Mouse (Mus musculus) CH12.LX (cell line): ENCODE data around the gene Gm9573. TPM values are rescaled to one million over a fixed set of nuclear protein-coding genes. Genes with fewer than 3 reads are reported as not detected.
A peak's percentile ranks its signal among the peaks of the same experiment; 100 is the strongest.

ENCODE experiments used
- DNase-seq: peaks from one replicate; pipeline ENCODE4 v3.0.0-alpha.2; 2013; ENCODE audit errors: extremely low read depth
- H3K27ac ChIP-seq: 2 replicates; pipeline ENCODE4 v1.5.1; 2012; ENCODE audit warnings: low read depth, mild to moderate bottlenecking, control low read depth, moderate library complexity; ENCODE audit not compliant: insufficient read depth
- H3K27me3 ChIP-seq: replicated peaks from 2 replicates; pipeline ENCODE3; 2012; ENCODE audit warnings: inconsistent platforms
- H3K36me3 ChIP-seq, 2 experiments: replicated peaks in 1 of 2; 2 replicates each; pipeline versions ENCODE3 to v1.6.1; 2012; ENCODE audit warnings: inconsistent platforms in 1 of 2, low read length in 1 of 2, mild to moderate bottlenecking in 1 of 2, mixed read lengths in 1 of 2, moderate library complexity in 1 of 2; ENCODE audit not compliant: control insufficient read depth in 1 of 2, insufficient read depth in 1 of 2
- H3K4me1 ChIP-seq, 2 experiments: 2 replicates each; pipeline ENCODE4 v1.6.1; 2012; ENCODE audit warnings: inconsistent platforms in 1 of 2, moderate library complexity in 1 of 2; ENCODE audit not compliant: insufficient read depth in 2 of 2, control insufficient read depth in 1 of 2
- H3K4me2 ChIP-seq: 2 replicates; pipeline ENCODE4 v1.6.1; 2012; ENCODE audit warnings: low read depth, mild to moderate bottlenecking, control low read depth; ENCODE audit not compliant: poor library complexity, insufficient read depth, severe bottlenecking
- H3K4me3 ChIP-seq, 3 experiments: fragments of 150-350 bp in 1 of 3; sonication (generic) in 1 of 3; replicated peaks in 1 of 3; 2 replicates each; pipeline versions ENCODE3 to v1.5.1; 2011 to 2012; ENCODE audit warnings: low read depth in 2 of 3, low read length in 2 of 3, mild to moderate bottlenecking in 2 of 3, moderate library complexity in 2 of 3, control low read depth in 1 of 3, improper control_type of control experiment in 1 of 3, inconsistent platforms in 1 of 3, mixed read lengths in 1 of 3; ENCODE audit not compliant: poor library complexity in 1 of 3
- H3K79me2 ChIP-seq: replicated peaks from 2 replicates; pipeline ENCODE4 v1.6.1; 2012; ENCODE audit warnings: mild to moderate bottlenecking, moderate library complexity; ENCODE audit not compliant: control insufficient read depth, poor library complexity, insufficient read depth, severe bottlenecking; ENCODE audit errors: extremely low read depth
- H3K9ac ChIP-seq: 2 replicates; pipeline ENCODE4 v1.6.1; 2012; ENCODE audit warnings: low read depth, mild to moderate bottlenecking, control low read depth, moderate library complexity; ENCODE audit not compliant: insufficient read depth
- H3K9me3 ChIP-seq: replicated peaks from 2 replicates; pipeline ENCODE3; 2012; ENCODE audit warnings: low read length, inconsistent platforms, mixed read lengths
- BHLHE40 ChIP-seq: IDR thresholded peaks from 2 replicates; pipeline ENCODE4 v1.6.1; 2011; ENCODE audit warnings: mild to moderate bottlenecking, low read depth, low read length, improper control_type of control experiment
- CHD1 ChIP-seq: IDR thresholded peaks from 2 replicates; pipeline ENCODE4 v1.6.1; 2012; ENCODE audit warnings: low read depth, low read length, improper control_type of control experiment, inconsistent platforms
- CHD2 ChIP-seq: IDR thresholded peaks from 2 replicates; pipeline ENCODE4 v1.6.1; 2011; ENCODE audit warnings: low read length, improper control_type of control experiment
- ELF1 ChIP-seq: IDR thresholded peaks from 2 replicates; pipeline ENCODE4 v1.6.1; 2014; ENCODE audit warnings: low read depth, mild to moderate bottlenecking, inconsistent platforms, low read length, improper control_type of control experiment
- ETS1 ChIP-seq: conservative IDR thresholded peaks from 2 replicates; pipeline ENCODE4 v1.6.1; 2012; ENCODE audit warnings: low read depth, mild to moderate bottlenecking, inconsistent platforms, low read length, improper control_type of control experiment, moderate library complexity
- IRF4 ChIP-seq: IDR thresholded peaks from 2 replicates; pipeline ENCODE4 v1.6.1; 2014; ENCODE audit warnings: low read depth, mild to moderate bottlenecking, inconsistent platforms, low read length, improper control_type of control experiment
- JUN ChIP-seq: IDR thresholded peaks from 2 replicates; pipeline ENCODE4 v1.6.1; 2011; ENCODE audit warnings: low read depth, mild to moderate bottlenecking, low read length, improper control_type of control experiment, moderate library complexity; ENCODE audit not compliant: insufficient read depth
- JUND ChIP-seq: conservative IDR thresholded peaks from 2 replicates; pipeline ENCODE4 v1.6.1; 2011; ENCODE audit warnings: low read depth, low read length, improper control_type of control experiment
- KAT2A ChIP-seq: IDR thresholded peaks from 2 replicates; pipeline ENCODE4 v1.6.1; 2012; ENCODE audit warnings: low read length, improper control_type of control experiment, inconsistent platforms; ENCODE audit not compliant: insufficient replicate concordance
- MXI1 ChIP-seq: IDR thresholded peaks from 2 replicates; pipeline ENCODE4 v1.6.1; 2011; ENCODE audit warnings: mild to moderate bottlenecking, low read depth, low read length, improper control_type of control experiment
- MYC ChIP-seq: IDR thresholded peaks from 2 replicates; pipeline ENCODE4 v1.6.1; 2011; ENCODE audit warnings: low read depth, mild to moderate bottlenecking, improper control_type of control experiment, low read length
- NELFE ChIP-seq: IDR thresholded peaks from 2 replicates; pipeline ENCODE4 v1.6.1; 2011; ENCODE audit warnings: low read depth, low read length, improper control_type of control experiment
- NRF1 ChIP-seq: IDR thresholded peaks from 2 replicates; pipeline ENCODE4 v1.6.1; 2014; ENCODE audit warnings: low read depth, mild to moderate bottlenecking, inconsistent platforms, low read length, improper control_type of control experiment, moderate library complexity
- POLR2A ChIP-seq: IDR thresholded peaks from 2 replicates; pipeline ENCODE4 v1.6.1; 2011; ENCODE audit warnings: low read depth, mild to moderate bottlenecking, improper control_type of control experiment, low read length
- POLR2AphosphoS2 ChIP-seq: IDR thresholded peaks from 2 replicates; pipeline ENCODE4 v1.6.1; 2011; ENCODE audit warnings: low read depth, low read length, improper control_type of control experiment
- RAD21 ChIP-seq: IDR thresholded peaks from 2 replicates; pipeline ENCODE4 v1.6.1; 2011; ENCODE audit warnings: low read depth, mild to moderate bottlenecking, low read length, improper control_type of control experiment, moderate library complexity
- SIN3A ChIP-seq: IDR thresholded peaks from 2 replicates; pipeline ENCODE4 v1.6.1; 2012; ENCODE audit warnings: low read length, improper control_type of control experiment, inconsistent platforms
- SMC3 ChIP-seq: IDR thresholded peaks from 2 replicates; pipeline ENCODE4 v1.6.1; 2011; ENCODE audit warnings: low read depth, low read length, improper control_type of control experiment
- TBP ChIP-seq: conservative IDR thresholded peaks from 2 replicates; pipeline ENCODE4 v1.6.1; 2011; ENCODE audit warnings: low read depth, low read length, improper control_type of control experiment
- TCF12 ChIP-seq: IDR thresholded peaks from 2 replicates; pipeline ENCODE4 v1.6.1; 2014; ENCODE audit warnings: low read depth, mild to moderate bottlenecking, inconsistent platforms, low read length, improper control_type of control experiment
- UBTF ChIP-seq: IDR thresholded peaks from 2 replicates; pipeline ENCODE4 v1.6.1; 2012; ENCODE audit warnings: low read depth, mild to moderate bottlenecking, inconsistent platforms, low read length, improper control_type of control experiment, moderate library complexity
- USF1 ChIP-seq: IDR thresholded peaks from 2 replicates; pipeline ENCODE4 v1.6.1; 2014; ENCODE audit warnings: low read depth, mild to moderate bottlenecking, inconsistent platforms, low read length, improper control_type of control experiment
- ZC3H11A ChIP-seq: IDR thresholded peaks from 2 replicates; pipeline ENCODE4 v1.6.1; 2012; ENCODE audit warnings: low read depth, mild to moderate bottlenecking, inconsistent platforms, low read length, improper control_type of control experiment
- ZKSCAN1 ChIP-seq: IDR thresholded peaks from 2 replicates; pipeline ENCODE4 v1.6.1; 2012; ENCODE audit warnings: low read depth, inconsistent platforms, low read length, improper control_type of control experiment, borderline replicate concordance
- ZMIZ1 ChIP-seq: IDR thresholded peaks from 2 replicates; pipeline ENCODE4 v1.6.1; 2012; ENCODE audit warnings: low read depth, mild to moderate bottlenecking, inconsistent platforms, low read length, improper control_type of control experiment
- dilution Hi-C: fragments of 300-500 bp; cut with MboI; formaldehyde crosslinking; loops from 2 replicates; pipeline ENCODE4 v1.14.3; 2020; ENCODE audit warnings: low sequenced_read_pairs; ENCODE audit not compliant: extremely low pct_unique_long_range_greater_than_20kb, extremely low pct_ligation_motif_present
- in situ Hi-C: fragments of 300-500 bp; cut with MboI; formaldehyde crosslinking; loops from 3 replicates; pipeline ENCODE4 v1.14.3; 2019; ENCODE audit warnings: low sequenced_read_pairs, low pct_ligation_motif_present, low pct_unique_long_range_greater_than_20kb, mixed read lengths
- polyA plus RNA-seq: library from polyadenylated mRNA; unstranded; fragments of >175 nt; gene quantifications from 2 replicates; pipeline ENCODE4 v1.2.1, GENCODE M21; 2012; ENCODE audit warnings: low read depth; ENCODE audit not compliant: insufficient read length
- total RNA-seq, 2 experiments: library from RNA; depleted of rRNA; stranded (reverse); fragments of 300-350 nt in 1 of 2; fragments of >200 nt in 1 of 2; gene quantifications; 2 replicates each; pipeline ENCODE4 v1.2.3; 2012 to 2014

Gm9573 gene
- total and polyA plus RNA-seq, 3 experiments, result not detected

DNA sequence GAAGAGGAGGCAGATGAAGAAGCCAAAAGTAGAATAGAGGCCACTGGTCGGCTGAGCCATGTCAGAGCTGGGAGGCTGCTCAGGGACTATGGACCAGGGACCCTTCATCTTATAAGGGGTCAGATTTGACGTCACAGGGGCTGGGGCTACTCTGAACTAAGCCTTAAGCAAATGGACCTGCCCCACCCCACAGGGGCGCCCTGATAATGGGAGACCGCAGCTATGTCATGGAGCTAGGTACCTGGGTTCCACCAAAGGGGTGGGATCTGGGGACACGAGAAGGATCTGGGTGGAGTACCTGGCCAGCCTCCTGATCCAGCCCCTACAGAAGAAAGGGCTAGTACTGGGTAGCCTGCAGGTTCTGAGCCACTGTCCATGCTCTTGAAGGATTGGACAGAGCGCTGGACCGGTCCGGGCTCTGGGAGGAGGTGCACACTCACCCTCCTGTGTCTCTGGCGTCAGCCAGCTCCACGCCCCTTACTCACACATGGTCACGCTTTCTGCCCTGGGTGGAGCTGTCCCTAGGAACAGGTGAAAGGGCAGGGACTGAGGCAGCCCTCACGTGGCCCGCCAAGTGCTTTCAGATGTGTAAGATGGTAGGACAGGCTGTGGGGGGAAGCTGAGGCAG, 17.3 kb upstream of the Gm9573 start, which contains the start of gene Mucl3:
TSS of gene Mucl3 (minus strand) at position 87 of the 628 bp plus-strand sequence.
- H3K9ac ChIP-seq, result no peak within 1 kb of the TSS
- dilution Hi-C loops, result no loop called here
- peaks cover 0 to 4% of the 10 kb centered on the region in 2 experiments; a peak in 3 of 4 replicates for H3K4me1 ChIP-seq
- H3K4me2 ChIP-seq, result no peak within 1 kb of the TSS
- in situ Hi-C loops, result no loop called here
- no peak for DNase-seq
- peaks cover 41% of the 10 kb centered on the region for H3K27me3 ChIP-seq
- H3K27ac ChIP-seq, result no peak within 1 kb of the TSS
- no peaks in the 10 kb centered on the region for H3K79me2 ChIP-seq
- H3K9me3 ChIP-seq, result no peaks in the 10 kb centered on the region
- TF ChIP-seq UBTF, result no peak
- H3K36me3 ChIP-seq, result no peaks in the 10 kb centered on the region
- H3K4me3 ChIP-seq, result no peak within 1 kb of the TSS

GRCm38 (mm10) chr17:35639352-35639751, 12.9 kb upstream of the Gm9573 start:
- DNase-seq, result no peak
- Histone ChIP-seq H3K9ac (peak overlapping the region; percentile 73), H3K79me2 (no peaks in the 10 kb centered on the region), H3K4me2 (peak overlapping the region; percentile 26; the same call in 1 of the 2 replicates), H3K4me3 (no peak overlapping the region), H3K36me3 (no peaks in the 10 kb centered on the region), H3K27ac (no peak overlapping the region), H3K27me3 (peaks cover 28% of the 10 kb centered on the region), H3K4me1 (peaks cover 7 to 14% of the 10 kb centered on the region in 2 experiments), H3K9me3 (no peaks in the 10 kb centered on the region)
- no peak for TF ChIP-seq ZKSCAN1
- no peak for TF ChIP-seq RAD21
- no peak for TF ChIP-seq NELFE
- TF ChIP-seq TCF12, result no peak
- no peak for TF ChIP-seq NRF1
- TF ChIP-seq CHD1, result no peak
- TF ChIP-seq ZMIZ1, result no peak
- no peak for TF ChIP-seq IRF4
- TF ChIP-seq BHLHE40, result no peak
- TF ChIP-seq SMC3, result no peak
- TF ChIP-seq MXI1, result no peak
- in situ Hi-C loops (no loop called here), dilution Hi-C loops (no loop called here)

DNA sequence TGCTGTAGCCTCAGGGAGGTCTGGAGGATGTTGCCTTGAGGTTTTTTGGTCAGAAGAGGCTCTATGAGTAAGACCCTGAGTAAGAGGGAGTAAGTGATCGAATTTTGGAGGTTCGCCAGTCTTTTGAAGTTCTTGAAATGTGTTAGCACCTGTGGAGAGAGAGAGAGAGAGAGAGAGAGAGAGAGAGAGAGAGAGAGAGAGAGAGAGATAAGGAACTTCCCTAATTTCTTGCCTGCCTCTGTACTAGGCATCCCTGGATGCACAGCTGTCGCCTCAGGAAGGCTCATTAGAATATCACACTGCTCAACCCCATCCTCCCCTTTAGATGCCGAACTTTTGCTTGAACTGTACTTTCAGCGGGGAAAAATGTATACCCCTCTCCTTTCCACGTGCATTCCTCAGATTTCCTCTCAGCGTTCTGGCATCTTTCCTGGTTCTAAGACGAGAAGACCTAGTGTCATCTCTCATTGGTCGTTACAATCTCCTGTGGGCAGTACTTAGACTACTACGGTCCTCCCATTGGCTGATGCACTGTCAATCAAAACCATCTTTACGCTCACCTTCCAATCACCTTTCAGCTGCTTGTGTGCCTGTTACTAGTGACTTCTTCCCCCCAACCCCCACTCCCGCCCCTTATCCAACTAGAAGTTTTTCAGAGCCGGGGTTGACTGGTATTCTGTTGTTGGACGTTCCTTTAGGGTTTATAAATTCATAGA, 12.2 kb upstream of the Gm9573 start:
- H3K4me3 ChIP-seq, result no peak overlapping the region
- peaks cover 28% of the 10 kb centered on the region for H3K27me3 ChIP-seq
- peak overlapping the region; percentile 73 for H3K9ac ChIP-seq
- H3K4me2 ChIP-seq, result peak overlapping the region; percentile 67
- dilution Hi-C loops (no loop called here), in situ Hi-C loops (no loop called here)
- peaks cover 7 to 14% of the 10 kb centered on the region in 2 experiments for H3K4me1 ChIP-seq
- no peaks in the 10 kb centered on the region for H3K79me2 ChIP-seq
- no peak overlapping the region for H3K27ac ChIP-seq
- H3K36me3 ChIP-seq, result no peaks in the 10 kb centered on the region
- no peaks in the 10 kb centered on the region for H3K9me3 ChIP-seq
- DNase-seq, result peak; percentile 73
- TF ChIP-seq CHD2, result peak; percentile 98
- TF ChIP-seq JUN, result no peak
- TF ChIP-seq ELF1, result peak; percentile 73
- TF ChIP-seq MYC, result peak; percentile 25; the same call in 1 of the 2 replicates
- TF ChIP-seq ZC3H11A, result no peak
- no peak for TF ChIP-seq USF1
- TF ChIP-seq UBTF, result no peak
- TF ChIP-seq POLR2A, result peak; percentile 35; the same call in 1 of the 2 replicates
- no peak for TF ChIP-seq JUND
- no peak for TF ChIP-seq SIN3A
- no peak for TF ChIP-seq ZKSCAN1
- no peak for TF ChIP-seq POLR2AphosphoS2
- no peak for TF ChIP-seq ETS1
- peak; percentile 60; the same call in 1 of the 2 replicates for TF ChIP-seq TBP
- no peak for TF ChIP-seq KAT2A
